Mouse (Mus musculus) liver, postnatal 0 days (tissue): ENCODE results near the gene Sec14l3. TPM values are rescaled to one million over a fixed set of nuclear protein-coding genes. Genes with fewer than 3 reads are reported as not detected.
A peak's percentile ranks its signal among the peaks of the same experiment; 100 is the strongest.

Experiments used
- ATAC-seq: fragments of 200-750 bp; cut with Nextera tagmentation; 2 replicates; pipeline ENCODE4 v1.8.0; 2017; ENCODE audit warnings: mild to moderate bottlenecking, moderate library complexity
- DNase-seq: peaks from one replicate; pipeline ENCODE4 v3.0.0-alpha.2; 2016
- H3K27ac ChIP-seq: fragments of 300-500 bp; sonication (generic); 2 replicates; pipeline ENCODE4 v1.5.1; 2014; ENCODE audit warnings: antibody characterized with exemption, moderate library complexity, mild to moderate bottlenecking, low read depth
- H3K27me3 ChIP-seq: fragments of 300-500 bp; sonication (generic); 2 replicates; pipeline ENCODE4 v1.6.1; 2014; ENCODE audit warnings: low read length, control low read depth, mixed read lengths; ENCODE audit not compliant: insufficient read depth
- H3K36me3 ChIP-seq: fragments of 300-500 bp; sonication (generic); replicated peaks from 2 replicates; pipeline ENCODE4 v1.6.1; 2014; ENCODE audit warnings: mild to moderate bottlenecking, control low read depth, low read length, moderate library complexity, mixed read lengths; ENCODE audit not compliant: insufficient read depth
- H3K4me1 ChIP-seq: fragments of 300-500 bp; sonication (generic); 2 replicates; pipeline ENCODE4 v1.6.1; 2014; ENCODE audit warnings: antibody characterized with exemption, mild to moderate bottlenecking, control low read depth; ENCODE audit not compliant: insufficient read depth
- H3K4me2 ChIP-seq: fragments of 300-500 bp; sonication (generic); 2 replicates; pipeline ENCODE4 v1.6.1; 2014; ENCODE audit warnings: low read depth, mild to moderate bottlenecking, low read length, moderate library complexity, mixed read lengths
- H3K4me3 ChIP-seq: fragments of 300-500 bp; sonication (generic); 2 replicates; pipeline ENCODE4 v1.5.1; 2014; ENCODE audit warnings: low read depth, low read length
- H3K9ac ChIP-seq: fragments of 300-500 bp; sonication (generic); replicated peaks from 2 replicates; pipeline ENCODE4 v1.6.1; 2014; ENCODE audit warnings: mild to moderate bottlenecking, moderate library complexity
- H3K9me3 ChIP-seq: fragments of 300-500 bp; sonication (generic); 2 replicates; pipeline ENCODE4 v1.6.1; 2016; ENCODE audit warnings: mild to moderate bottlenecking, control low read depth, low read length, mixed read lengths
- CTCF ChIP-seq: sonication (generic); IDR thresholded peaks from 2 replicates; pipeline ENCODE4 v1.5.1; 2016; ENCODE audit warnings: antibody characterized with exemption, low read depth
- EP300 ChIP-seq: IDR thresholded peaks from 2 replicates; pipeline ENCODE4 v1.6.1; 2016; ENCODE audit warnings: antibody characterized with exemption, low read depth, mild to moderate bottlenecking
- WGBS: fragments of 180-500 bp; shearing (Covaris S2); extraction: QIAGEN DNeasy Blood & Tissue Kit; methylation state at CpG from one replicate; pipeline ENCODE4 v1.1.7; 2014; ENCODE audit not compliant: insufficient replicate concordance; 5-methylcytosine and 5-hydroxymethylcytosine counted together
- polyA plus RNA-seq: library from polyadenylated mRNA; unstranded; fragments of >200 nt; fragmentation: Nextera tagmentation; extraction: Ambion mirVana; gene quantifications from 2 replicates; pipeline ENCODE4 v1.2.1, GENCODE M21; 2015

Sec14l3 gene
- polyA plus RNA-seq, 1 experiment from 2014 or later: not detected

GRCm38 (mm10) chr11:4076633-4077032 lies 12.0 kb downstream of the Sec14l3 start:
- no peak overlapping the region for H3K27ac ChIP-seq
- H3K4me3 ChIP-seq: no peak overlapping the region
- DNase-seq (peak; percentile 76), ATAC-seq (no peak)
- H3K36me3 ChIP-seq: no peaks in the 10 kb centered on the region
- H3K27me3 ChIP-seq: no peaks in the 10 kb centered on the region
- H3K4me2 ChIP-seq: no peak overlapping the region
- no peaks in the 10 kb centered on the region for H3K4me1 ChIP-seq
- H3K9me3 ChIP-seq: no peaks in the 10 kb centered on the region
- TF ChIP-seq EP300 (no peak), CTCF (no peak)
- H3K9ac ChIP-seq: no peak overlapping the region
- 14% methylated on average over 8 of the region's 8 CpGs for WGBS

GRCm38 (mm10) chr11:4078267-4078933 lies 13.8 kb downstream of the Sec14l3 start:
- no peaks in the 10 kb centered on the region for H3K4me1 ChIP-seq
- WGBS: 62% methylated on average over 7 of the region's 7 CpGs
- DNase-seq (no peak), ATAC-seq (no peak)
- H3K4me3 ChIP-seq: no peak overlapping the region
- TF ChIP-seq CTCF: no peak
- no peak for TF ChIP-seq EP300
- H3K9me3 ChIP-seq: no peaks in the 10 kb centered on the region
- H3K27me3 ChIP-seq: no peaks in the 10 kb centered on the region
- H3K36me3 ChIP-seq: no peaks in the 10 kb centered on the region
- no peak overlapping the region for H3K9ac ChIP-seq
- no peak overlapping the region for H3K4me2 ChIP-seq
- no peak overlapping the region for H3K27ac ChIP-seq

GRCm38 (mm10) chr11:4080219-4080618 lies 15.6 kb downstream of the Sec14l3 start:
- TF ChIP-seq EP300 (no peak), CTCF (peak; percentile 91)
- ATAC-seq: peak; percentile 43; the same call in 1 of the 2 replicates
- H3K27me3 ChIP-seq: no peaks in the 10 kb centered on the region

GRCm38 (mm10) chr11:4083316-4084078 lies 18.9 kb downstream of the Sec14l3 start:
- no peaks in the 10 kb centered on the region for H3K4me1 ChIP-seq
- no peaks in the 10 kb centered on the region for H3K36me3 ChIP-seq
- no peak overlapping the region for H3K27ac ChIP-seq
- H3K4me3 ChIP-seq: no peak overlapping the region
- WGBS: 41% methylated on average over 5 of the region's 5 CpGs
- ATAC-seq: peak; percentile 41; the same call in 1 of the 2 replicates
- H3K27me3 ChIP-seq: no peaks in the 10 kb centered on the region
- peak; percentile 62 for DNase-seq
- H3K9ac ChIP-seq: no peak overlapping the region
- H3K9me3 ChIP-seq: no peaks in the 10 kb centered on the region
- TF ChIP-seq EP300 (no peak), CTCF (peak; percentile 91)
- no peak overlapping the region for H3K4me2 ChIP-seq

More at GRCm38 (mm10) chr11:4080219-4080618, 15.6 kb downstream of the Sec14l3 start:
- Histone ChIP-seq H3K4me1 (no peaks in the 10 kb centered on the region), H3K4me2 (no peak overlapping the region), H3K9me3 (no peaks in the 10 kb centered on the region), H3K36me3 (no peaks in the 10 kb centered on the region), H3K27ac (no peak overlapping the region), H3K4me3 (no peak overlapping the region), H3K9ac (no peak overlapping the region)
- 12% methylated on average over 4 of the region's 4 CpGs for WGBS
- DNase-seq: peak; percentile 74

DNA sequence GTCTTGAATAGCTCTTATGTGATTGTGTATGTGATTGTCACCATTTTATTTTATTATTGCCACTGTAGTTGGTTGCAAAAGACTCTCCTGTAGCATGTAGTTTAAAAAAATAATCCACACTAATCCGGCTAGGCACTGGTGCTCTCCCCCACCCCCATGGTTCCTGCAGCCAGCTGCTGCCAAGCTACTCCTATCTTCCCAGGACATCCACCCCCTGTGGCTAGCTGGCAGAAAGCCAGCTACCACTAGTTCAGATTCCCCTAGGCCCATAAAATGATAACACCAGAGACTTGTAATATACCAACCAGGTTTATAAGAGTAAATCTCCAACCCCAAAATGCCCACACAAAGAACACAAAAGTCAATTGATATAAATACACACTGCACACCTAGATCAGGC lies 21.6 kb downstream of the Sec14l3 start:
- Histone ChIP-seq H3K27me3 (no peaks in the 10 kb centered on the region), H3K27ac (no peak overlapping the region), H3K4me1 (no peaks in the 10 kb centered on the region), H3K9ac (no peak overlapping the region), H3K4me2 (no peak overlapping the region), H3K4me3 (no peak overlapping the region), H3K9me3 (no peaks in the 10 kb centered on the region; the same call in 1 of the 2 replicates), H3K36me3 (peaks cover 2% of the 10 kb centered on the region; the same call in 1 of the 2 replicates)
- DNase-seq: no peak
- no peak for TF ChIP-seq CTCF
- TF ChIP-seq EP300: peak; percentile 46; the same call in 1 of the 2 replicates
- WGBS: 53% methylated on average over 1 of the region's 1 CpGs
- ATAC-seq: peak; percentile 35; the same call in 1 of the 2 replicates

- 45% methylated on average over 2 of the region's 2 CpGs for WGBS
- DNase-seq (no peak), ATAC-seq (no peak)
- H3K27ac ChIP-seq: no peak overlapping the region
- no peak overlapping the region for H3K4me2 ChIP-seq
- TF ChIP-seq EP300: no peak
- no peak for TF ChIP-seq CTCF
- no peaks in the 10 kb centered on the region for H3K27me3 ChIP-seq
- H3K4me1 ChIP-seq: no peaks in the 10 kb centered on the region
- H3K36me3 ChIP-seq: peaks cover 11% of the 10 kb centered on the region
- H3K9ac ChIP-seq: no peak overlapping the region
- H3K4me3 ChIP-seq: no peak overlapping the region
- H3K9me3 ChIP-seq: no peaks in the 10 kb centered on the region; the same call in 1 of the 2 replicates
These were observed 22.6 kb downstream of the Sec14l3 start for GRCm38 (mm10) chr11:4087267-4087666.
